Mouse (Mus musculus): ENCODE results near the gene Tmem198b.
"Not testable (repeated sequence)": the region's sequence is repeated elsewhere in the genome, so short reads cannot be mapped to it uniquely, and the experiment has no call there.

DNA sequence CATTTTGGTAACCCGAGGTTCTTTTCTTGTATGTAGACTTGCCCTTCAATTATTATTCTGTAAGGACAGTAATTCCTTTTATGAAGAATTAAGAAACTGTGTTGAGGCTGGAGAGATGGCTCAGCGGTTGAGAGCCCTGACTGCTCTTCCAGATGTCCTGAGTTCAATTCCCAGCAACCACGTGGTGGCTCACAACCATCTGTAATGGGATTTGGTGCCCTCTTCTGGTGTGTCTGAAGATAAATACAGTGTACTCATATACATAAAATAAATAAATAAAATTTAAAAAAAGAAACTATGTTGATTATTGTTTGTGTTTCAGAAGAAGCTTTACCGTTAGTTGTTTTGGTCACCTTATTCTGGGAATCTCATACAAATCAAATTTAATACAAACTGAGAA is 18.9 kb upstream of the Tmem198b start:
- TF ChIP-seq CTCF (IDR thresholded peaks at IDR 0.05; ENCODE audit: low read depth, low read length); TAL1 (conservative IDR thresholded peaks at IDR 0.05; ENCODE audit: low read depth, low read length); GATA1 (IDR thresholded peaks at IDR 0.05; ENCODE audit: borderline replicate concordance, low read length); POLR2AphosphoS5 (IDR thresholded peaks at IDR 0.05; ENCODE audit: insufficient replicate concordance, low read depth, low read length): not testable (repeated sequence)
